Mouse (Mus musculus): Measurements from ENCODE around the gene Olfr736. TPM values are rescaled to one million over a fixed set of nuclear protein-coding genes. Genes with fewer than 3 reads are reported as not detected.

Olfr736 gene
- not detected in 2 replicates for polyA plus RNA-seq (2014; fragmentation: Nextera tagmentation; extraction: Ambion mirVana)

DNA sequence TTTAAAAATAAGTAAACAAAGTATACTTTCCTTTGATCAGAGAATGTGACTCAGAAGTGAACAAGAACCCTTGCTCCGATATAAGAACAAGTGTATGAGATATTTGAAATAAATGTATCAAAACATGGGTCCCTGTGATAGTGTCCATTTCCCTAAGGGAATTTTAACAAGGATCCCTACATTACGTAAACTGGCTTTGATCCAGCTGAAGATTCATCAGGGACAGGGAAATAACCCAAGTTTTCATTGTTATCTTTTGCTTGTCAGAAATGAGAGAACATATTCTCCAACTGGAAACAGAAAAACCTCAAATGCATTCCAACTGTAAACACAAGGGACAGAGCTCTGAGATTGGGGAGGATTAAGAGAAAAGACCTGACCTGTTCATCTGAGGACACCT is at the start of gene Olfr736:
Olfr736 (plus strand) TSS at position 301 of the 400 bp plus-strand sequence.
- H3K4me3 ChIP-seq (ENCODE audit: low read length): no peak within 1 kb of the TSS
- H3K27me3 ChIP-seq (ENCODE audit: control insufficient read depth, insufficient read depth, low read length): no peaks in the 10 kb centered on the region
- H3K36me3 ChIP-seq (ENCODE audit: control insufficient read depth, insufficient read depth, low read length): no peaks in the 10 kb centered on the region
- no peaks in the 10 kb centered on the region for H3K4me1 ChIP-seq (ENCODE audit: control insufficient read depth, insufficient read depth, low read length)
- no peak for ATAC-seq (ENCODE audit: low FRiP score, low TSS enrichment)
- H3K4me2 ChIP-seq (replicated peaks; ENCODE audit: low read depth, low read length): no peak within 1 kb of the TSS
- 93% methylated on average over 2 of the region's 2 CpGs for WGBS
- no peaks in the 10 kb centered on the region for H3K9me3 ChIP-seq (ENCODE audit: control insufficient read depth, low read length)
- H3K9ac ChIP-seq (ENCODE audit: low read depth, low read length): no peak within 1 kb of the TSS
- H3K27ac ChIP-seq (ENCODE audit: low read depth, low read length): no peak within 1 kb of the TSS

DNA sequence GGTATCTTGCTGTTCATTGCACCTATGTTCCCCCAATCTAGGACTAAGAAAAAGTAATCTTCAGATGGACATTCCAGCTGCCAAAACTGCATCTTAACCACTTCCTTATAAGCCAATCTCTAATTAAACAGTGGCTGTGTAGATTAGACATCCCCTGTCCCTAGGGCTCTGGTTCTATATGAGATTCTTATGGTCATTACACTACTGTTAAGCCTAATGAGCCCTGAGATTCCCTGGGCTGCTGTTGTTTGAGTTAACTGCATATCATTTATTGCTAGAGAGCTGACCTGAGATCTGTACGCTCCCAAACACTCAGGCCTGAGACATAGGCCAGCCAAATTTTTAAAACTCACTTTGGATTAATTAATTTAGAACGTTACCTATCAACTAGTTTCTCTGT is 32.2 kb upstream of the Olfr736 start, which contains the start of gene Olfr735:
Olfr735 (minus strand) TSS at position 77 of the 400 bp plus-strand sequence.
- Histone ChIP-seq H3K27ac (ENCODE audit: low read depth, low read length) (no peak within 1 kb of the TSS), H3K9ac (ENCODE audit: low read depth, low read length) (no peak within 1 kb of the TSS), H3K4me3 (ENCODE audit: low read length) (no peak within 1 kb of the TSS), H3K4me2 (replicated peaks; ENCODE audit: low read depth, low read length) (no peak within 1 kb of the TSS), H3K4me1 (ENCODE audit: control insufficient read depth, insufficient read depth, low read length) (no peaks in the 10 kb centered on the region), H3K27me3 (ENCODE audit: control insufficient read depth, insufficient read depth, low read length) (no peaks in the 10 kb centered on the region), H3K9me3 (ENCODE audit: control insufficient read depth, low read length) (no peaks in the 10 kb centered on the region), H3K36me3 (ENCODE audit: control insufficient read depth, insufficient read depth, low read length) (no peaks in the 10 kb centered on the region)
- 83% methylated on average over 2 of the region's 2 CpGs for WGBS
- no peak for ATAC-seq (ENCODE audit: low FRiP score, low TSS enrichment)

DNA sequence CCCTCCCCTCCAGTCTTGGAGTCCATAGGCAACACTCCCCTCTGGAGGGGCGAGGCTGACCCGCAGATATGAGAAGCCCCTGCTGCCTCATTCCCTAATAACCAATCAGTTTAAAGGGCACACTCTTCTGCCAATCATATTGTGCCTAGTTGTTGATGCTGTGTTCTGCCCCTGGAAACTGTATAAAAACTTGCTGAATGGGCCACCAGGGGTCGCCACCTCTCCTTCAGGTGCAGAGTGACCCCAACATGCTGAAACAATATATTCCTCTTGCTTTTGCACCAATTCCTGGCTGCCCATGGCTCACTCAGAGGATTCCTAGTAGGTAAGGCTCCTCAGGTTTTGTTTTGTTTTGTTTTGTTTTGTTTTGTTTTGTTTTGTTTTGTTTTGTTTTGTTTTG is 28.5 kb upstream of the Olfr736 start:
- no peak overlapping the region for H3K4me3 ChIP-seq (ENCODE audit: low read length)
- H3K36me3 ChIP-seq (ENCODE audit: control insufficient read depth, insufficient read depth, low read length): no peaks in the 10 kb centered on the region
- no peaks in the 10 kb centered on the region for H3K4me1 ChIP-seq (ENCODE audit: control insufficient read depth, insufficient read depth, low read length)
- H3K27me3 ChIP-seq (ENCODE audit: control insufficient read depth, insufficient read depth, low read length): no peaks in the 10 kb centered on the region
- H3K27ac ChIP-seq (ENCODE audit: low read depth, low read length): no peak overlapping the region
- H3K9me3 ChIP-seq (ENCODE audit: control insufficient read depth, low read length): no peaks in the 10 kb centered on the region
- no peak overlapping the region for H3K9ac ChIP-seq (ENCODE audit: low read depth, low read length)
- no peak for ATAC-seq (ENCODE audit: low FRiP score, low TSS enrichment)
- no peak overlapping the region for H3K4me2 ChIP-seq (replicated peaks; ENCODE audit: low read depth, low read length)
- WGBS: 53% methylated on average over 3 of the region's 3 CpGs

DNA sequence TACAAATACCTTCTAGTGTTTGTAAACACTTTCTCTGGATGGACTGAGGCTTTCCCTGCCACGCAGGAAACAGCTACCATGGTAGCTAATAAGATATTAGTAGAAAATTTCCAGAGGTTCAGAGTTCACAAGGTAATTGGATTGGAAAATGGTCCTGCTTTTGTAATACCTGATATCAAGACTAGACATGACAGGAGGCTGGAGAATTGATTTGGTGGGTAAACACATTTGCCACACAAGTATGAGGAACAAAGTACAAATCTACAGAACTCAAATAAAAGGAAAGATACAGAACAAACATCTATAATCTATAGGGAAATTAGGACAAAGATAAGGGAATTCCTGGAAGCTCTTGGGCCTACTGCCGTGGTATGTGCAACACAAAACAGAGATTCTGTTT is 24.2 kb upstream of the Olfr736 start:
- Histone ChIP-seq H3K36me3 (ENCODE audit: control insufficient read depth, insufficient read depth, low read length) (no peaks in the 10 kb centered on the region), H3K27ac (ENCODE audit: low read depth, low read length) (no peak overlapping the region), H3K9ac (ENCODE audit: low read depth, low read length) (no peak overlapping the region), H3K4me3 (ENCODE audit: low read length) (no peak overlapping the region), H3K4me1 (ENCODE audit: control insufficient read depth, insufficient read depth, low read length) (no peaks in the 10 kb centered on the region), H3K27me3 (ENCODE audit: control insufficient read depth, insufficient read depth, low read length) (no peaks in the 10 kb centered on the region), H3K9me3 (ENCODE audit: control insufficient read depth, low read length) (no peaks in the 10 kb centered on the region), H3K4me2 (replicated peaks; ENCODE audit: low read depth, low read length) (no peak overlapping the region)
- no peak for ATAC-seq (ENCODE audit: low FRiP score, low TSS enrichment)
- WGBS: 90% methylated on average over 2 of the region's 2 CpGs

DNA sequence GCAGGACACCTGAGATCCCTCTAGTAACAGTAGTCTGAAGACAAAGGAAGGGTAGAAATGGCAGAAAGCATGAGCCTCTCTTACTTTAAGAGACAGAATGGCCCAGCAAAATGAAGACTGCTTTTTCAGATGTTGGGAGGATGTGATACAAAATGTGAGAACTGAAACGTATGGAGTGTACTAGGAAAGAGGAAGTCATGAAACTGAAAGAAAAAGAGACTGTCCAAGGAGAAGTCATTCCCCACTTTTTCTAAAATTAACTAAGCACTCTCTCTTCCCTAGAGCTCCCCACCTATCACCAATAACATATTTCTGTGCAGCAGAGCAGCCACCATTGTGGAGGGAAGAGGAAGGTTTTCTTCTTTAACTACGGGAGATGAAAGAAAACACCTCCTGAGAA is 23.4 kb upstream of the Olfr736 start, which contains the start of gene Tlr11:
Tlr11 (plus strand) TSS at position 322 of the 400 bp plus-strand sequence.
- H3K27ac ChIP-seq (ENCODE audit: low read depth, low read length): no peak within 1 kb of the TSS
- no peak for ATAC-seq (ENCODE audit: low FRiP score, low TSS enrichment)
- no peak within 1 kb of the TSS for H3K4me3 ChIP-seq (ENCODE audit: low read length)
- no peak within 1 kb of the TSS for H3K4me2 ChIP-seq (replicated peaks; ENCODE audit: low read depth, low read length)
- no peak within 1 kb of the TSS for H3K9ac ChIP-seq (ENCODE audit: low read depth, low read length)
- no peaks in the 10 kb centered on the region for H3K4me1 ChIP-seq (ENCODE audit: control insufficient read depth, insufficient read depth, low read length)
- no peaks in the 10 kb centered on the region for H3K36me3 ChIP-seq (ENCODE audit: control insufficient read depth, insufficient read depth, low read length)
- no peaks in the 10 kb centered on the region for H3K9me3 ChIP-seq (ENCODE audit: control insufficient read depth, low read length)
- no peaks in the 10 kb centered on the region for H3K27me3 ChIP-seq (ENCODE audit: control insufficient read depth, insufficient read depth, low read length)
- whole genome bisulfite sequencing: 84% methylated on average over 2 of the region's 2 CpGs

DNA sequence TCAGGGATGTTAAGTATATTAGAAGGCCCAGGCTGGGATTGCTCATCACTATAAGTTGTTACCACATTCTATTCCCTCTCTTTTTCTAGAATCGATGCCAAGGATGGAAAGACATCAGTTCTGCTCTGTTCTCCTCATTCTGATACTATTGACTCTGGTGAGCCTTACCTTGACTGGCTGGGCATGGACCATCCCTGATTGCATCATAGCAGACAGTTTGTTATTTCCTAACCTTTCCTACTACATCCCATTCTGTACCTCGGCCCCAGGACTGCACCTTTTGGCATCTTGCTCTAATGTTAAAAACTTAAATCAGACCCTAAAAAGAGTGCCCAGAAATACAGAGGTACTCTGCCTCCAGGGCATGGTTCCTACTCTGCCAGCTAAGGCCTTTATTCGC is 20.5 kb upstream of the Olfr736 start:
- H3K4me1 ChIP-seq (ENCODE audit: control insufficient read depth, insufficient read depth, low read length): no peaks in the 10 kb centered on the region
- no peak overlapping the region for H3K9ac ChIP-seq (ENCODE audit: low read depth, low read length)
- ATAC-seq (ENCODE audit: low FRiP score, low TSS enrichment): no peak
- no peaks in the 10 kb centered on the region for H3K27me3 ChIP-seq (ENCODE audit: control insufficient read depth, insufficient read depth, low read length)
- no peak overlapping the region for H3K4me3 ChIP-seq (ENCODE audit: low read length)
- WGBS: 88% methylated on average over 3 of the region's 3 CpGs
- no peaks in the 10 kb centered on the region for H3K36me3 ChIP-seq (ENCODE audit: control insufficient read depth, insufficient read depth, low read length)
- H3K9me3 ChIP-seq (ENCODE audit: control insufficient read depth, low read length): no peaks in the 10 kb centered on the region
- no peak overlapping the region for H3K4me2 ChIP-seq (replicated peaks; ENCODE audit: low read depth, low read length)
- no peak overlapping the region for H3K27ac ChIP-seq (ENCODE audit: low read depth, low read length)

DNA sequence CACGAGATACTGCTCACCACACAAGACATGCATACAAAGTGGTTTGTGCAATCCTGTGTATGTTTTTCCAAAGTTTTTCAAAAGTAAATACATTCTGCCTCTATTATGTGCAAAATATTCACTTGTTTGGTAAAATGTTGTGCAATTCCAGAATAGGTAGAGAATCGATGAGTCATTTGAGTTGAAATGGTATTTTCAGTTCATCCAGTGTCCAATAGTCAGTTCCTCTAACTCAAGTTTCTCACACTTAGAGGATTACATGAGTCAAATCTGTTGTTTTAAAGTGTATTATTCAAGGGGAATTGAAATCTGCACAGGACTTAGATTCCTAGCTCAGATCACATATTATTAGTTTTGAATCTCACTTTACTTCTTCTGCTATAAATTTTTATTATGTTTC is 17.4 kb upstream of the Olfr736 start:
- H3K27me3 ChIP-seq (ENCODE audit: control insufficient read depth, insufficient read depth, low read length): no peaks in the 10 kb centered on the region
- WGBS: 81% methylated on average over 2 of the region's 2 CpGs
- H3K4me3 ChIP-seq (ENCODE audit: low read length): no peak overlapping the region
- no peaks in the 10 kb centered on the region for H3K4me1 ChIP-seq (ENCODE audit: control insufficient read depth, insufficient read depth, low read length)
- no peaks in the 10 kb centered on the region for H3K36me3 ChIP-seq (ENCODE audit: control insufficient read depth, insufficient read depth, low read length)
- H3K9ac ChIP-seq (ENCODE audit: low read depth, low read length): no peak overlapping the region
- no peak for ATAC-seq (ENCODE audit: low FRiP score, low TSS enrichment)
- no peaks in the 10 kb centered on the region for H3K9me3 ChIP-seq (ENCODE audit: control insufficient read depth, low read length)
- H3K27ac ChIP-seq (ENCODE audit: low read depth, low read length): no peak overlapping the region
- no peak overlapping the region for H3K4me2 ChIP-seq (replicated peaks; ENCODE audit: low read depth, low read length)

DNA sequence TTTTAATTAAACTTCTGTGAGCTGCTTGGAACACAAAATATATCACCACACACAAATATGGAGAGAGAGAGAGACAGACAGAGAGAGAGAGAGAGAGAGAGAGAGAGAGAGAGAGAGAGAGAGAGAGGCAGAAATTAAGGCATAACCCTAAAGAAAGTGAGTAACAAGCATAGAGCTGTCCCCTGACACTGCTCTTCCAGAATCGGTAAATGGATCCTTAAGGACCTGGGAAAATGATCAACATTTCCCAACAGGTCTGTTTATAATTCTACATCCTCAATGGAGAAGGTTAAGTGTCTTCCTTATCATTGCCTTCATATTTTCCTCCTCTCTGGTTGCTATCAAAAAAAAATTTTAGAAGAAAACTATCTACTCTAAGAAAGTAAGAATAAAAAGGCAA is 26.3 kb downstream of the Olfr736 start, which contains the start of gene Olfr738:
Olfr738 (plus strand) TSS at position 301 of the 400 bp plus-strand sequence.
- 87% methylated on average over 1 of the region's 1 CpGs for WGBS
- Histone ChIP-seq H3K27ac (ENCODE audit: low read depth, low read length) (no peak within 1 kb of the TSS), H3K4me2 (replicated peaks; ENCODE audit: low read depth, low read length) (no peak within 1 kb of the TSS), H3K4me1 (ENCODE audit: control insufficient read depth, insufficient read depth, low read length) (no peaks in the 10 kb centered on the region), H3K9me3 (ENCODE audit: control insufficient read depth, low read length) (no peaks in the 10 kb centered on the region), H3K27me3 (ENCODE audit: control insufficient read depth, insufficient read depth, low read length) (no peaks in the 10 kb centered on the region), H3K9ac (ENCODE audit: low read depth, low read length) (no peak within 1 kb of the TSS), H3K36me3 (ENCODE audit: control insufficient read depth, insufficient read depth, low read length) (no peaks in the 10 kb centered on the region), H3K4me3 (ENCODE audit: low read length) (no peak within 1 kb of the TSS)
- ATAC-seq (ENCODE audit: low FRiP score, low TSS enrichment): no peak

DNA sequence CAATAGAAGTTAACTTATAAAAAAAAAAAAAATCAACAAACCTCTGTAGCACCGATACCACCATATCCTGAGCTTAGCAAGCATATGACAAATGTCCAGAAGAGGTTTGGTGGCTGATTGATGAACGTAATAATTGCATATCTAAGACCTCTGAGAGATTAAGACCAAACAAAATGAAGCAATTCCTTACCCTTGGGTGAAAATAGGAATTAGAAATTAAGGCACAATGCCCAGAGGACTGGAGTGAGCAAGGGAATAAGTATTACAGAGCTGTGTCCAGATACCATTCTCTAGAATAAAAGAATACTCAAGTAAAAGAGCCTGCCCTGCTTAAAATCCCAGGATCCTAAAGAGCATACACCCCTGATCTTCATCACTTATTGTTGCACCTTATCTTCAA is 37.4 kb downstream of the Olfr736 start, which contains the start of gene Olfr739:
Olfr739 (plus strand) TSS at position 301 of the 400 bp plus-strand sequence.
- WGBS: 76% methylated on average over 2 of the region's 2 CpGs
- no peak within 1 kb of the TSS for H3K9ac ChIP-seq (ENCODE audit: low read depth, low read length)
- H3K27me3 ChIP-seq (ENCODE audit: control insufficient read depth, insufficient read depth, low read length): no peaks in the 10 kb centered on the region
- no peaks in the 10 kb centered on the region for H3K9me3 ChIP-seq (ENCODE audit: control insufficient read depth, low read length)
- no peak within 1 kb of the TSS for H3K4me2 ChIP-seq (replicated peaks; ENCODE audit: low read depth, low read length)
- no peaks in the 10 kb centered on the region for H3K36me3 ChIP-seq (ENCODE audit: control insufficient read depth, insufficient read depth, low read length)
- no peak within 1 kb of the TSS for H3K4me3 ChIP-seq (ENCODE audit: low read length)
- no peaks in the 10 kb centered on the region for H3K4me1 ChIP-seq (ENCODE audit: control insufficient read depth, insufficient read depth, low read length)
- H3K27ac ChIP-seq (ENCODE audit: low read depth, low read length): no peak within 1 kb of the TSS
- no peak for ATAC-seq (ENCODE audit: low FRiP score, low TSS enrichment)

Measured in kidney, embryonic 14.5 days (tissue).